Mouse (Mus musculus) lung, embryonic 16.5 days (tissue): Measurements from ENCODE around the gene Sys1. TPM values are rescaled to one million over a fixed set of nuclear protein-coding genes. Genes with fewer than 3 reads are reported as not detected.

ENCODE experiments used
- ATAC-seq: fragments of 200-750 bp; cut with Nextera tagmentation; 2 replicates; pipeline ENCODE4 v1.8.0; 2017; ENCODE audit warnings: low read depth, mild to moderate bottlenecking, moderate library complexity
- H3K27ac ChIP-seq: fragments of 300-500 bp; sonication (generic); 2 replicates; pipeline ENCODE4 v1.5.1; 2014; ENCODE audit warnings: mild to moderate bottlenecking, control low read depth, low read length
- H3K27me3 ChIP-seq: fragments of 300-500 bp; sonication (generic); 2 replicates; pipeline ENCODE4 v1.6.1; 2014; ENCODE audit warnings: low read depth, low read length, mixed read lengths; ENCODE audit not compliant: control insufficient read depth, insufficient read depth
- H3K36me3 ChIP-seq: fragments of 300-500 bp; sonication (generic); 2 replicates; pipeline ENCODE4 v1.6.1; 2014; ENCODE audit warnings: low read length; ENCODE audit not compliant: control insufficient read depth, insufficient read depth
- H3K4me1 ChIP-seq: fragments of 300-500 bp; sonication (generic); replicated peaks from 2 replicates; pipeline ENCODE4 v1.6.1; 2014; ENCODE audit warnings: low read length, mixed read lengths; ENCODE audit not compliant: control insufficient read depth, insufficient read depth
- H3K4me2 ChIP-seq: fragments of 300-500 bp; sonication (generic); 2 replicates; pipeline ENCODE4 v1.6.1; 2014; ENCODE audit warnings: low read depth, low read length, control low read depth
- H3K4me3 ChIP-seq: fragments of 300-500 bp; sonication (generic); 2 replicates; pipeline ENCODE4 v1.5.1; 2014; ENCODE audit warnings: mild to moderate bottlenecking, low read length, control low read depth
- H3K9ac ChIP-seq: fragments of 300-500 bp; sonication (generic); 2 replicates; pipeline ENCODE4 v1.6.1; 2014; ENCODE audit warnings: low read length, control low read depth
- H3K9me3 ChIP-seq: fragments of 300-500 bp; sonication (generic); 2 replicates; pipeline ENCODE4 v1.6.1; 2016; ENCODE audit warnings: low read length; ENCODE audit not compliant: control insufficient read depth
- WGBS: fragments of 180-500 bp; shearing (Covaris S2); extraction: QIAGEN DNeasy Blood & Tissue Kit; methylation state at CpG from one replicate; pipeline ENCODE4 v1.1.7; 2014; 5-methylcytosine and 5-hydroxymethylcytosine counted together
- polyA plus RNA-seq: library from polyadenylated mRNA; unstranded; fragments of >200 nt; fragmentation: Nextera tagmentation; extraction: Ambion mirVana; gene quantifications from 2 replicates; pipeline ENCODE4 v1.2.1, GENCODE M21; 2015

The Sys1 gene
- polyA plus RNA-seq, 1 experiment from 2014 or later, result 59.9 TPM

DNA sequence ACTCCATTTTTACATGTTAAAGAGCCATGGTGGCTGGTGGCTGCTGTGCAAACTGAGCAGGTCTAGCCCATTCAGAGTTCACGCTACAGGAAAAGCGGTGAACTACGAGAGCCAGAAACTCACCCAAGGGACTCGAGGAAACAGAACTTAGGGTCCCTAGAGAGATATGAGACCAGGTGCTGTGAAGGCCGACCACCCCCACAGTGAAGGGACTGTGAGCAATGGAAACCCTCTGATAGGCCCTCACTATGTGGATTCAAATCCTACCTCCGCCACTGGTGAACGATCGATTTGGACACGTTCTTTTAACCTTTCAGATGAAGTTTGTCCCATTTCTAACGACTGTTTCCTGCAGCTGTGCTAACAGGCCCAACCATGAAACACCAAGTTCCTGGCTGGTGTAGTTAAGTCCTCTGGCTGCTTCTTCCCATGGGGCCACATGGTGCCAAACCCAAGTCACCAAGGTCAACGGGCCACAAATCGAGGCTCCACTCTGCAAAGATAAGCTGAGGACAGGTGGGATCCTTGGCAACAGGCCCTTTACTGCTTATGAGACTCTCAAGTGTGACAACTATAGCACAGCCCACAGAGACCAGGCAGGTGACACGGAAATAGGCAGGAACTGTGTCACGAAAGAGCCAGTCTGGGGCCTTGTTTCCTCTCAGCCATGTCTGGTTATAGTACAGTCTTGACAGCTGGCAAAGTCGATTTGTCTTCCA lies 33.9 kb upstream of the Sys1 start:
- WGBS, result 77% methylated on average over 15 of the region's 15 CpGs
- no peaks in the 10 kb centered on the region for H3K27me3 ChIP-seq
- H3K4me2 ChIP-seq, result no peak overlapping the region
- H3K4me1 ChIP-seq, result peaks cover 5% of the 10 kb centered on the region; the same call in 1 of the 2 replicates
- no peak for ATAC-seq
- no peak overlapping the region for H3K4me3 ChIP-seq
- no peaks in the 10 kb centered on the region for H3K9me3 ChIP-seq
- H3K27ac ChIP-seq, result no peak overlapping the region
- peaks cover 15% of the 10 kb centered on the region for H3K36me3 ChIP-seq
- no peak overlapping the region for H3K9ac ChIP-seq

DNA sequence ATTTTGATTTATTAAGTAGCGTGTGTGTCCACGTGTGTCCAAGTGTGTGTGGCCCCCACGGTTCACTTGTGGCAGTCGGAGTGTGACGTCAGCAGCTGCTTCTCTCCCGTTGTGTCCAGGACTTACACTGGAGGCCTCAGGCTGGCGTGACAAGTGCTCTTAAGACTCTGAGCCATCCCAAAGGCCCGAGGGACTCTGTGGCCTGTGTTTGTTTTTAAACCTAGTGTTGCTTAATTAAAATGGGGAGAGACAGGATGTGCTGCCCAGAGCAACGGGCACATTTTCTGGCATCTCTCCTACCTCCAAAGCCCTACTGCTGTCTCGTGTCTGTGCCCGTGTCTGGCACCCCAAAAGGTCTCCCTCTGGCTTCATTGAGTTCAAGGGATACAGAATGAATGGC lies 33.3 kb upstream of the Sys1 start:
- Histone ChIP-seq H3K4me2 (no peak overlapping the region), H3K36me3 (peaks cover 15% of the 10 kb centered on the region), H3K27ac (no peak overlapping the region), H3K27me3 (no peaks in the 10 kb centered on the region), H3K9ac (no peak overlapping the region), H3K9me3 (no peaks in the 10 kb centered on the region), H3K4me3 (no peak overlapping the region), H3K4me1 (peaks cover 2% of the 10 kb centered on the region; the same call in 1 of the 2 replicates)
- ATAC-seq, result no peak
- 74% methylated on average over 11 of the region's 11 CpGs for WGBS

DNA sequence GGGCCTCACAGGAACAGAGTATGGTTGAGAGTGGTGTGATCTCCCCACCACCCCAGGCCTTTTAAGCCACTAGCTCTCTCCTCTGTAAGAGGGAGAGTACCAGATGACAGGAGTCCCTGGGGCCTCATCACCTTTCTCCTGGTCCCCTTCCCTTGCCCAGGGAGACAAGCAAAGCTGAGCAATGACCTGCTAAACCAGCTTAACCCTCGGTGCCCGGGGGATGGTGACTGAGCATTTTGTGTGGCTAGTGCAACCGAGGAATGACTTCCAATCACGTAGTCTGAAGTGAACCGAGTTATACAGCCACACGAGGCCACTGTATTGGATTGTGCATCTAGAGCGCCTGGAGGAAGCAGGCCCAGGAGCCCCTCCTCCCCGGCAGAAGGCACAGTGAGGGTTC lies 32.4 kb upstream of the Sys1 start:
- 87% methylated on average over 8 of the region's 8 CpGs for WGBS
- Histone ChIP-seq H3K4me1 (no peaks in the 10 kb centered on the region), H3K4me2 (no peak overlapping the region), H3K9ac (no peak overlapping the region), H3K36me3 (peaks cover 19% of the 10 kb centered on the region), H3K4me3 (no peak overlapping the region), H3K27me3 (no peaks in the 10 kb centered on the region), H3K27ac (no peak overlapping the region), H3K9me3 (no peaks in the 10 kb centered on the region)
- ATAC-seq, result no peak

DNA sequence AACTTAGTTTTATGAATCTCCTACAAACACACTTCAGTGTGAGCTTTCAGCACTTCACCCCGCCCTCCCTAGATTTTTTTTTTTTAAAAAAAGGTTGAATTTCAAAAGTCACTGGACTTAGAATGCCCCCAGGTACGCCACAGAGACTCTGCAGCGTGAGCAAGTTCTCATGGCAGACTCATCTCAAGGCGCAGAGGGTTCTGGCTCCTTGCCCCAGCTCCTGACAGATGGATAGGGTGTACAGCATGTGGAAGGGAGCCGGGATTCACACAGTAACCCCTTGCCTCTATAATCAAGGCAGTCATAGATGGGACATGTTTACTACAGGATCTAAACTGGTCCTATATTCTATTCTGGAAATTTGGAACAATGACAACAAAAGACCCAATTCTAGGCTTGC lies 31.4 kb upstream of the Sys1 start:
- H3K4me3 ChIP-seq, result no peak overlapping the region
- H3K4me1 ChIP-seq, result peaks cover 4% of the 10 kb centered on the region
- 68% methylated on average over 5 of the region's 5 CpGs for WGBS
- H3K27me3 ChIP-seq, result no peaks in the 10 kb centered on the region
- peaks cover 21% of the 10 kb centered on the region for H3K36me3 ChIP-seq
- H3K4me2 ChIP-seq, result no peak overlapping the region
- H3K9ac ChIP-seq, result no peak overlapping the region
- H3K27ac ChIP-seq, result no peak overlapping the region
- ATAC-seq, result no peak
- no peaks in the 10 kb centered on the region for H3K9me3 ChIP-seq

DNA sequence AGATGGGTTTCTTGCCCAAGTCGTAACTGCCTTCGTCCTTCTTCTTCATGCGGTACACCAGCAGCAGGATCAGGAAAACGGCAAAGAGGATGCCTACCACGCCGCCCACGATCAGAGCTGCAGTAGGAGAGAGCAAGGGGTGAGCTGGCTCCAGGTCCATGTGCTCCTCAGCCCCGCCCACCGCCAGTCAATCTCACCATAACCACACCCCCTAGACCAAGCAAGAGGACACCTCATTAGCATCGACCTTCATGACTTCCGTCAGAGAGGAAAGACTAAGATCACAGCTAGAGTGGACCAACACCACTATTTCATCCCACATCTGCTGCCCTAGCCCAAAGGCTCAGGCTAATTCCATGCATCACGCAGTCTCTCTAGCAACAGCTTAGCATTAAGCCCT lies 30.6 kb upstream of the Sys1 start:
- H3K36me3 ChIP-seq, result peaks cover 21% of the 10 kb centered on the region
- no peak overlapping the region for H3K4me2 ChIP-seq
- H3K4me3 ChIP-seq, result no peak overlapping the region
- 26% methylated on average over 12 of the region's 12 CpGs for WGBS
- H3K4me1 ChIP-seq, result peaks cover 11% of the 10 kb centered on the region
- no peak overlapping the region for H3K9ac ChIP-seq
- H3K9me3 ChIP-seq, result no peaks in the 10 kb centered on the region
- no peaks in the 10 kb centered on the region for H3K27me3 ChIP-seq
- ATAC-seq, result no peak; the same call in 1 of the 2 replicates
- no peak overlapping the region for H3K27ac ChIP-seq

DNA sequence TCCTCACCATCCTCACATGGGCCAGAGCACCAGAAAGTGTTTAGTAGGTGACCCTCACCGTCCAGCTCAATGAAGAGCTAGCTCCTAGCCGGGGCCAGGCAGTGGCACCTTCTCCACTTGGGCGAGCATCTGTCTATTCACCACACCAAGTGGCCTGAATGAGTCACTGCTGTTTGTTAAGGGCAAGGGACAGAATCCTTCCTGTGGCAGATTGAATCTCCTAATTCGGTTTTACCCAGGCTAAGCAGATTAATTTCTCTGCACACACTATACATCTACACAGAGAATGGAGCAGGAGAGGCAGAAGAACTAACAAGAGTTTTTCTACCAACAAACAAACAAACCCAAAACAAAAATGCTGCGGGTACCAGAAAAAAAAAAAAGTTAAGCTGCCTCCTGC lies 29.8 kb upstream of the Sys1 start:
- no peaks in the 10 kb centered on the region for H3K9me3 ChIP-seq
- H3K9ac ChIP-seq, result no peak overlapping the region
- 78% methylated on average over 5 of the region's 5 CpGs for WGBS
- H3K4me2 ChIP-seq, result no peak overlapping the region
- no peak overlapping the region for H3K4me3 ChIP-seq
- H3K27me3 ChIP-seq, result no peaks in the 10 kb centered on the region
- no peak for ATAC-seq
- no peak overlapping the region for H3K27ac ChIP-seq
- H3K36me3 ChIP-seq, result peaks cover 21% of the 10 kb centered on the region
- H3K4me1 ChIP-seq, result peaks cover 19% of the 10 kb centered on the region

DNA sequence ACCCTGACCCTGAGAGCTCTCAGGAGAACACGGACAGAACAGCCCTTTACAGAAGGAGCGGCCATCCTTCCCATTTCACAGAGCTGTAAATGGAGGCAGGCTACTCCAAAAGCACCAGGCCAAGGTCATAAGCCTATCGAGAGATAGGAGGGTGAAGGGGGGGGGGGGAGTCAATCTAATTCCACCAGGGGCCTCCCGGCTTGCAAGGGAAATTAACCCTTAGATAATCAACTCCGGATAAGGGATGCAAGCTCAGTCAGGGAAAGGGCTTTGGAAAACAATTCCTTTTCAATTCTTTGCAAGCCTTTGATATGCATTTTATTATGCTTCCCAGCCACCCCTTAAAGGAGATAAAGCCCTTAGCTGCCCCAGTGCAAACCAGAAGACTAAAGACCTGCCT lies 28.3 kb upstream of the Sys1 start:
- Histone ChIP-seq H3K27ac (no peak overlapping the region), H3K4me3 (no peak overlapping the region), H3K36me3 (peaks cover 21% of the 10 kb centered on the region), H3K27me3 (no peaks in the 10 kb centered on the region), H3K9me3 (no peaks in the 10 kb centered on the region), H3K4me1 (peaks cover 34% of the 10 kb centered on the region), H3K9ac (no peak overlapping the region), H3K4me2 (no peak overlapping the region)
- ATAC-seq, result no peak
- 50% methylated on average over 5 of the region's 5 CpGs for WGBS

DNA sequence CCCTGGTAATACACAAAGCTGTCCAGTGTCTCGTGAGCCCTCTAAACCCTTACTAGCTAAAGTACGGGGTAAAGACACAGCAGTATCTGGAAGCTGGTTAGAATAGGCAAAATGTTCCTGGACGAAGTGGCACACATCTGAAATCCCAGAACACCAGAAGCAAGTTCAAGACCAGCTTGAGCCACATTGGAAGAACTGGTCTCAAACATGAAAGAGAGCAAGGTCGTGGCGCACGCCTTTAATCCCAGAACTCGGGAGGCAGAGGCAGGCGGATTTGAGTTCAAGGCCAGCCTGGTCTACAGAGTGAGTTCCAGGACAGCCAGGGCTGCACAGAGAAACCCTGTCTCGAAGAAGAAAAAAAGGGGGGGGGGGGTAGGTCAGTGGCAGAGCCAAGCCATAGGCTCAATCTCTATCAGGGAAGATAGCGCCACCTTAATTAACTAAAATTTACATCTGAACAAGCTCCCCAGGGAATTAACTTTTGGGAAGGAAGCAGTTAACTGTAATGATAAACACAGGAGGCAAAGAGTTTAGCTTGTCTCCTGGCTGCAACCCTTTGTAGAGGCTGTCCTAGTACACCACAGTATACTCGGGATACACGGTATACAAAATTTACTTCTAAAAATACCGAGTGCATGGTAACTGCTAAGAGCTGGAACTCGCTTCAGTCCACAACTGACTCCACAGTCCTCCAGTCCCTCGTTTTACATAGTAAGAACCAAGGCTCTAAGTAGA lies 26.7 kb upstream of the Sys1 start:
- no peak for ATAC-seq
- Histone ChIP-seq H3K4me2 (no peak overlapping the region), H3K27me3 (no peaks in the 10 kb centered on the region), H3K4me1 (peaks cover 44% of the 10 kb centered on the region), H3K9me3 (no peaks in the 10 kb centered on the region), H3K4me3 (no peak overlapping the region), H3K27ac (peak overlapping the region; percentile 59), H3K36me3 (peaks cover 9% of the 10 kb centered on the region), H3K9ac (no peak overlapping the region; the same call in 1 of the 2 replicates)
- WGBS, result 56% methylated on average over 15 of the region's 15 CpGs

DNA sequence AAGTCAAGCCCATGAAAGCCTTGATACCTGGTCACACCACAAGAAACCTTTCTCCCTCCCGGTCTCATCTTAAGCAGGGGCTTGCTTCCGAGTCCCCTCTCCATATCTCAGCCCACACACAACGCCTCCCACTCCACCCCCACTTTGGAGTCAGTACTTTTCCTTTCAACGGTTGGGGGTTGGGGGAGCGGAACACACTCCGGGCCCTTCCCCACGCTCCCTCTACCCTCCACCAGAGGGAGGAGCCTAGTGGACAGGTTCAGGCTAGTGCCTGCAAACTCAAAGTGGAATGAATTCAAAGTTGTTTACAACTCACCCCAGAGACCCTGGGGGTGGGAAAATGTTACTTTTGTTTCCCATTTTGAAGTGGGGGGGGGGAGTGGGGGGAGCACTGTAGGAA lies 26.1 kb upstream of the Sys1 start:
- H3K27ac ChIP-seq, result peak overlapping the region; percentile 59
- H3K9me3 ChIP-seq, result no peaks in the 10 kb centered on the region
- WGBS, result 4% methylated on average over 7 of the region's 7 CpGs
- peaks cover 9% of the 10 kb centered on the region for H3K36me3 ChIP-seq
- no peaks in the 10 kb centered on the region for H3K27me3 ChIP-seq
- H3K4me3 ChIP-seq, result no peak overlapping the region
- peak overlapping the region; percentile 17; the same call in 1 of the 2 replicates for H3K9ac ChIP-seq
- ATAC-seq, result peak; percentile 55; the same call in 1 of the 2 replicates
- H3K4me2 ChIP-seq, result peak overlapping the region; percentile 22
- peaks cover 50% of the 10 kb centered on the region for H3K4me1 ChIP-seq
